7 mouse cellular contexts compared by ENCODE assay signal in the genomic region with DNA sequence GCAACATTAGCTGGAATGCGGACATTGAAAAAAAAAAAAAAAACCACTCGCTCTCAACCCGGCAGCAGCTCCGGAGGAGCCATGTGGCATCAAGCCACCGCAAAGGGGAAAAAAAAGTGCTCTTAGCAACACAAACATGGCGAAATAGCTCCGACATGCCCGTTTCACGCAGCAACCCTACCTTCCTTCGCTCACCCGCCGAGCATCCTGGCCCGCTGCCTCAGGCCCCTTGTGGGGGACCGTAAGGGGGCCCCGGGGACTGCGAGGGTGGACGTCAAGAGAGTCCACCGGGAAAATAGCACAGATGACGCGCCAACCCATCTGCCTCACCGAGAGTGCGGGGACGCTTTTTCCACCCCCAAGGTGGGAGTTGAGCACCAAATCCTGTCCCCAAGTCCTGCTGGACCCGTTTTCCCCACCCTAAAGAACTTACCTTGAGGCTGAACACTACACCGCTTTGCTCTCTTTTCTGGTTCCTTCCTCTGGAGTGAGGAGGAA.
DNase-seq lines count a peak whose midpoint lies in the region; ATAC-seq and TF ChIP-seq lines count a peak whose summit lies in the region.

No protein-coding gene starts in this region.

- peaks cover 9% of the 10 kb centered on the region for H3K79me2 ChIP-seq in MEL (ENCODE audit: control insufficient read depth, insufficient read depth, low read length, poor library complexity)

- peaks cover 0 to 18% of the 10 kb centered on the region in 2 experiments; a peak in 2 of 4 replicates for H3K36me3 ChIP-seq in MEL (ENCODE audit: control insufficient read depth in 1 of 2, insufficient read depth in 2 of 2, low read length in 2 of 2)
- H3K36me3 ChIP-seq in forebrain, postnatal 0 days (ENCODE audit: insufficient read depth): no peaks in the 10 kb centered on the region
- H3K36me3 ChIP-seq in hindbrain, embryonic 13.5 days: no peaks in the 10 kb centered on the region
- no peaks in the 10 kb centered on the region for H3K36me3 ChIP-seq in midbrain, embryonic 10.5 days
- no peaks in the 10 kb centered on the region for H3K36me3 ChIP-seq in stomach, embryonic 15.5 days

- H3K4me1 ChIP-seq in MEL (ENCODE audit: control insufficient read depth in 1 of 2, insufficient read depth in 2 of 2, low read length in 2 of 2): peaks cover 2 to 21% of the 10 kb centered on the region in 2 experiments
- H3K4me1 ChIP-seq in forebrain, postnatal 0 days (ENCODE audit: insufficient read depth): peaks cover 3% of the 10 kb centered on the region; the same call in 1 of the 2 replicates
- peaks cover 51% of the 10 kb centered on the region for H3K4me1 ChIP-seq in hindbrain, embryonic 13.5 days (replicated peaks)
- peaks cover 57% of the 10 kb centered on the region for H3K4me1 ChIP-seq in midbrain, embryonic 10.5 days
- H3K4me1 ChIP-seq in stomach, embryonic 15.5 days: peaks cover 17% of the 10 kb centered on the region

- no peak; the same call in 1 of the 2 replicates for ATAC-seq in forebrain, postnatal 0 days
- ATAC-seq in hindbrain, embryonic 13.5 days (ENCODE audit: low FRiP score): 0 out of 2 replicates have a peak, but pooled peaks have one; percentile 1
- no peak for ATAC-seq in stomach, embryonic 15.5 days (ENCODE audit: insufficient read depth, low FRiP score, low read depth)

- peak overlapping the region; percentile 65 to 97 for H3K4me3 ChIP-seq in MEL (ENCODE audit: control insufficient read depth in 1 of 2, insufficient read depth in 1 of 2, low read depth in 2 of 2, low read length in 2 of 2)
- peak overlapping the region; percentile 75 for H3K4me3 ChIP-seq in forebrain, postnatal 0 days (ENCODE audit: low read depth, low read length)
- H3K4me3 ChIP-seq in hindbrain, embryonic 13.5 days: peak overlapping the region; percentile 71
- H3K4me3 ChIP-seq in midbrain, embryonic 10.5 days: peak overlapping the region; percentile 82
- peak overlapping the region; percentile 75 for H3K4me3 ChIP-seq in stomach, embryonic 15.5 days (replicated peaks)

- TF ChIP-seq POLR2A in MEL (IDR thresholded peaks at IDR 0.05; ENCODE audit: control insufficient read depth in 1 of 2, insufficient read depth in 1 of 2, low read depth in 1 of 2, low read length in 2 of 2, poor library complexity in 1 of 2): no peak

- peak overlapping the region; percentile 59 for H3K9ac ChIP-seq in MEL (ENCODE audit: control insufficient read depth, low read depth, low read length, poor library complexity, severe bottlenecking)
- peak overlapping the region; percentile 44; the same call in 1 of the 2 replicates for H3K9ac ChIP-seq in forebrain, postnatal 0 days
- peak overlapping the region; percentile 64 for H3K9ac ChIP-seq in hindbrain, embryonic 13.5 days
- no peak overlapping the region for H3K9ac ChIP-seq in stomach, embryonic 15.5 days

- WGBS in forebrain, postnatal 0 days: 2% methylated on average over 25 of the region's 25 CpGs
- WGBS in hindbrain, embryonic 13.5 days: under 1% methylated on average over 25 of the region's 25 CpGs
- WGBS in midbrain, embryonic 10.5 days: under 1% methylated on average over 24 of the region's 25 CpGs
- under 1% methylated on average over 25 of the region's 25 CpGs for WGBS in stomach, embryonic 15.5 days

- TF ChIP-seq RAD21 in MEL (IDR thresholded peaks at IDR 0.05; ENCODE audit: low read depth, low read length): no peak

- intact Hi-C loops in left cerebral cortex, postnatal 36 days (cut with DNase I): loop anchor here (2.0 to 5.0 kb wide), 3 partner anchors 67 to 181 kb away; a partner anchor contains a TSS

- TF ChIP-seq EP300 in MEL (IDR thresholded peaks at IDR 0.05; ENCODE audit: low read depth in 1 of 2, low read length in 2 of 2): no peak

- peak; percentile 73 for DNase-seq in MEL (ENCODE audit: low read depth, low spot score)
- DNase-seq in brain, adult 2 months (ENCODE audit: low read depth, low spot score): peak; percentile 86
- peak; percentile 66 for DNase-seq in forebrain, postnatal 0 days
- peak; percentile 58 to 60 for DNase-seq in left cerebral cortex, postnatal 36 days (ENCODE audit: low spot score in 2 of 2)
- DNase-seq in midbrain, embryonic 10.5 days (ENCODE audit: low spot score): peak; percentile 70

- H3K27ac ChIP-seq in MEL (ENCODE audit: control insufficient read depth, low read depth, low read length): peak overlapping the region; percentile 42
- 0 out of 2 replicates have a peak overlapping the region, but pooled peaks have one; percentile 10 for H3K27ac ChIP-seq in forebrain, postnatal 0 days (ENCODE audit: low read depth, low read length)
- H3K27ac ChIP-seq in hindbrain, embryonic 13.5 days: no peak overlapping the region
- no peak overlapping the region; the same call in 1 of the 2 replicates for H3K27ac ChIP-seq in midbrain, embryonic 10.5 days (replicated peaks)
- no peak overlapping the region for H3K27ac ChIP-seq in stomach, embryonic 15.5 days

- no peaks in the 10 kb centered on the region for H3K27me3 ChIP-seq in MEL (ENCODE audit: control insufficient read depth in 1 of 2, insufficient read depth in 2 of 2, low read length in 2 of 2)
- H3K27me3 ChIP-seq in forebrain, postnatal 0 days (ENCODE audit: insufficient read depth, low read length): peaks cover 24% of the 10 kb centered on the region
- peaks cover 54% of the 10 kb centered on the region for H3K27me3 ChIP-seq in hindbrain, embryonic 13.5 days
- H3K27me3 ChIP-seq in midbrain, embryonic 10.5 days (ENCODE audit: low read depth, poor library complexity, severe bottlenecking): peaks cover 88% of the 10 kb centered on the region
- H3K27me3 ChIP-seq in stomach, embryonic 15.5 days (replicated peaks): peaks cover 48% of the 10 kb centered on the region

- no peaks in the 10 kb centered on the region for H3K9me3 ChIP-seq in MEL (replicated peaks; ENCODE audit: insufficient read depth, low read length)
- no peaks in the 10 kb centered on the region for H3K9me3 ChIP-seq in forebrain, postnatal 0 days (ENCODE audit: low read length)
- H3K9me3 ChIP-seq in hindbrain, embryonic 13.5 days: no peaks in the 10 kb centered on the region
- H3K9me3 ChIP-seq in midbrain, embryonic 10.5 days (replicated peaks): no peaks in the 10 kb centered on the region
- H3K9me3 ChIP-seq in stomach, embryonic 15.5 days: no peaks in the 10 kb centered on the region

- TF ChIP-seq CTCF in MEL (IDR thresholded peaks at IDR 0.05 in 2 of 3, conservative IDR thresholded peaks at IDR 0.05 in 1 of 3; ENCODE audit: control insufficient read depth in 1 of 3, insufficient read depth in 1 of 3, low read depth in 2 of 3, low read length in 3 of 3, poor library complexity in 1 of 3, severe bottlenecking in 1 of 3): no peak
- TF ChIP-seq CTCF in forebrain, postnatal 0 days (IDR thresholded peaks at IDR 0.05; ENCODE audit: low read depth): no peak

- H3K4me2 ChIP-seq in forebrain, postnatal 0 days (ENCODE audit: low read depth): peak overlapping the region; percentile 99
- peak overlapping the region; percentile 100 for H3K4me2 ChIP-seq in hindbrain, embryonic 13.5 days
- peak overlapping the region; percentile 100 for H3K4me2 ChIP-seq in stomach, embryonic 15.5 days

TF ChIP-seq in MEL, 35 proteins besides CTCF, POLR2A, EP300 and RAD21:
- 0 out of 2 replicates have a peak, but pooled peaks have one; percentile 11 for TF ChIP-seq USF1 (IDR thresholded peaks at IDR 0.05; ENCODE audit: low read depth, low read length)
- no peak for TF ChIP-seq NELFE (IDR thresholded peaks at IDR 0.05; ENCODE audit: low read depth, low read length)
- peak; percentile 58; the same call in 1 of the 2 replicates for TF ChIP-seq MYC (IDR thresholded peaks at IDR 0.05; ENCODE audit: low read depth, low read length)
- peak; percentile 69 for TF ChIP-seq MXI1 (IDR thresholded peaks at IDR 0.05; ENCODE audit: low read depth, low read length)
- TF ChIP-seq KAT2A (conservative IDR thresholded peaks at IDR 0.05; ENCODE audit: low read depth, low read length): no peak
- TF ChIP-seq TBP (IDR thresholded peaks at IDR 0.05; ENCODE audit: low read depth, low read length): 0 out of 2 replicates have a peak, but pooled peaks have one; percentile 26
- no peak for TF ChIP-seq POLR2AphosphoS2 (IDR thresholded peaks at IDR 0.05; ENCODE audit: low read length)
- TF ChIP-seq ZNF384 (IDR thresholded peaks at IDR 0.05; ENCODE audit: low read depth, low read length): peak; percentile 92
- 0 out of 2 replicates have a peak, but pooled peaks have one; percentile 13 for TF ChIP-seq ETS1 (IDR thresholded peaks at IDR 0.05; ENCODE audit: low read depth, low read length)
- no peak for TF ChIP-seq ZMIZ1 (IDR thresholded peaks at IDR 0.05; ENCODE audit: low read depth, low read length)
- peak; percentile 73 for TF ChIP-seq MAX (IDR thresholded peaks at IDR 0.05; ENCODE audit: low read length)

Comparison
In these comparisons a context has a peak if more than half of its experiments do, and no peak if none do; other contexts are left out.
1. H3K27ac ChIP-seq: peak in MEL (single experiment) and forebrain, postnatal 0 days (single experiment); none in hindbrain, embryonic 13.5 days (single experiment), midbrain, embryonic 10.5 days (single experiment) and stomach, embryonic 15.5 days (single experiment).
2. Peak in every context shown above with its lines, with median percentiles within 50 percentile points of each other: DNase-seq, H3K4me3 ChIP-seq and H3K4me2 ChIP-seq.